Mouse (Mus musculus): ENCODE measurements around the gene Ifi27l2a. TPM values are rescaled to one million over a fixed set of nuclear protein-coding genes. Genes with fewer than 3 reads are reported as not detected.
"Not testable (repeated sequence)": the region's sequence is repeated elsewhere in the genome, so short reads cannot be mapped to it uniquely, and the experiment has no call there.

Ifi27l2a gene
- polyA plus RNA-seq, 1 experiment = 26.7 TPM

- no peaks in the 10 kb centered on the region for H3K36me3 ChIP-seq (replicated peaks; ENCODE audit: low read length)
- H3K27me3 ChIP-seq (replicated peaks) = peaks cover 21% of the 10 kb centered on the region
- no peaks in the 10 kb centered on the region; the same call in 1 of the 2 replicates for H3K4me1 ChIP-seq
- H3K4me3 ChIP-seq (replicated peaks) = no peak overlapping the region
- TF ChIP-seq GATA1 (IDR thresholded peaks at IDR 0.05; ENCODE audit: borderline replicate concordance, low read length) = no peak
- TF ChIP-seq FLI1 (IDR thresholded peaks at IDR 0.05; ENCODE audit: low read length) = no peak
- H3K9me3 ChIP-seq = no peaks in the 10 kb centered on the region
Measured at GRCm38 (mm10) chr12:103476779-103477389, 33.4 kb upstream of the Ifi27l2a start.

DNA sequence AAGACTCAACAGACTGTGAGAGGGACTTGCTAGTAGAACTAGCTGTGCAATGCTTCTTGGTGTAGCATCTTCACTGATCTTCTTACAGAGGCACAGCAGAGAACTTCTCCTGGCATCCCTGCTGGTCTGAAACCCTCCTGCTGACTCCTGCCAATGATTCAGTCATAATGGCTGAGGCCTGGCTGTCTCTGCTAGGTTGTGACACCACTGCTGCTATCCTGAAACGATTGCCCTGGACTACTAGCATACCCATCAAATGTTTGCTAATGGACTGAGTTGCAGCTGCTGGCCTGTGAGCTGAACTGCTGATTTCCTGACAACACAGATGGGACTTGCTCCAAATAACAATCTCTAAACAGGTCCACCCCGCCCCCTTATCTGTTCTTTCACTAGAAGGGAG, 31.0 kb upstream of the Ifi27l2a start:
- peaks cover 5% of the 10 kb centered on the region; the same call in 1 of the 2 replicates for H3K9me3 ChIP-seq
- TF ChIP-seq GATA1 (IDR thresholded peaks at IDR 0.05; ENCODE audit: borderline replicate concordance, low read length) (no peak), FLI1 (IDR thresholded peaks at IDR 0.05; ENCODE audit: low read length) (no peak)
- H3K4me3 ChIP-seq (replicated peaks) = no peak overlapping the region
- H3K27me3 ChIP-seq (replicated peaks) = peaks cover 13% of the 10 kb centered on the region
- H3K36me3 ChIP-seq (replicated peaks; ENCODE audit: low read length) = no peaks in the 10 kb centered on the region
- no peaks in the 10 kb centered on the region; the same call in 1 of the 2 replicates for H3K4me1 ChIP-seq

- H3K36me3 ChIP-seq (replicated peaks; ENCODE audit: low read length) = no peaks in the 10 kb centered on the region
- H3K9me3 ChIP-seq = no peaks in the 10 kb centered on the region
- peaks cover 6% of the 10 kb centered on the region for H3K27me3 ChIP-seq (replicated peaks)
- TF ChIP-seq GATA1 (IDR thresholded peaks at IDR 0.05; ENCODE audit: borderline replicate concordance, low read length) = no peak
- no peak for TF ChIP-seq FLI1 (IDR thresholded peaks at IDR 0.05; ENCODE audit: low read length)
- H3K4me1 ChIP-seq = no peaks in the 10 kb centered on the region
- H3K4me3 ChIP-seq (replicated peaks) = no peak within 1 kb of the TSS
Measured at GRCm38 (mm10) chr12:103457140-103457539, 13.7 kb upstream of the Ifi27l2a start, which contains the start of gene Ifi27l2b. Ifi27l2b (minus strand) TSS chr12:103457223.

- H3K4me3 ChIP-seq (replicated peaks); H3K9me3 ChIP-seq; H3K4me1 ChIP-seq; H3K36me3 ChIP-seq (replicated peaks; ENCODE audit: low read length); H3K27me3 ChIP-seq (replicated peaks): not testable (repeated sequence)
Measured at GRCm38 (mm10) chr12:103456727-103457126, 13.2 kb upstream of the Ifi27l2a start.

DNA sequence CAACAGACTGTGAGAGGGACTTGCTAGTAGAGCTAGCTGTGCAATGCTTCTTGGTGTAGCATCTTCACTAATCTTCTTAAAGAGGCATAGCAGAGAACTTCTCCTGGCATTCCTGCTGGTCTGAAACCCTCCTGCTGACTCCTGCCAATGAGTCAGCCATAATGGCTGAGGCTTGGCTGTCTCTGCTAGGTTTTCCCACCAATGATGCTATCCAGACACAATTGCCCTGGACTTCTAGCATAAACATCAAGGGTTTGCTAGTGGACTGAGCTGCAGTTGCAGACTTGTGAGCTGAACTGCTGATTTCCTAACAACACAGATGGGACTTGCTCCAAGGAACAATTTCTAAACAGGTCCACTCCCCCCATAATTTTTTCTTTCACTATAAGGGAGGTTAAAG, 9.9 kb upstream of the Ifi27l2a start:
- Histone ChIP-seq H3K4me1 (no peaks in the 10 kb centered on the region), H3K9me3 (no peaks in the 10 kb centered on the region), H3K36me3 (replicated peaks; ENCODE audit: low read length) (no peaks in the 10 kb centered on the region), H3K27me3 (replicated peaks) (peaks cover 23% of the 10 kb centered on the region), H3K4me3 (replicated peaks) (no peak overlapping the region)
- no peak for TF ChIP-seq GATA1 (IDR thresholded peaks at IDR 0.05; ENCODE audit: borderline replicate concordance, low read length)
- TF ChIP-seq FLI1 (IDR thresholded peaks at IDR 0.05; ENCODE audit: low read length) = no peak

DNA sequence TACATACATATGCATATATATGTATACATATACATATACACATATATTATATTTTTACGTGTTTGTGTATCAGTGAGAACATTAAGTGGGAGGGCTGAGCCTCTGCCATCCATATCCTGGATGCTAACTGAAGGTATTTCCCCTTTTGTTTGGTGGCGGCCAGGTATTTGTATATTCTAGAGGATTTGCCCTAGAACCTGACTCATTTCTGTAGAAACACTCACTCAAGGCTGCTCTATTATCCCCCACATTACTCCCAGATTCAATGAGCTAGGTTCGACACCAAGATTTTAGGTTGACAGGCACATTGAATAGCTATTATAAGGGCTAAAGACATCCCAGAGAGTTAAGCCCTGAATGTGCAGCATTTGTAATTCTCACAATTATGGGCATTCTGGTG, 1.6 kb upstream of the Ifi27l2a start:
- no peaks in the 10 kb centered on the region for H3K4me1 ChIP-seq
- TF ChIP-seq FLI1 (IDR thresholded peaks at IDR 0.05; ENCODE audit: low read length) (no peak), GATA1 (IDR thresholded peaks at IDR 0.05; ENCODE audit: borderline replicate concordance, low read length) (no peak)
- H3K27me3 ChIP-seq (replicated peaks) = peaks cover 31% of the 10 kb centered on the region
- H3K36me3 ChIP-seq (replicated peaks; ENCODE audit: low read length) = peaks cover 9% of the 10 kb centered on the region
- no peaks in the 10 kb centered on the region for H3K9me3 ChIP-seq
- H3K4me3 ChIP-seq (replicated peaks) = no peak overlapping the region

DNA sequence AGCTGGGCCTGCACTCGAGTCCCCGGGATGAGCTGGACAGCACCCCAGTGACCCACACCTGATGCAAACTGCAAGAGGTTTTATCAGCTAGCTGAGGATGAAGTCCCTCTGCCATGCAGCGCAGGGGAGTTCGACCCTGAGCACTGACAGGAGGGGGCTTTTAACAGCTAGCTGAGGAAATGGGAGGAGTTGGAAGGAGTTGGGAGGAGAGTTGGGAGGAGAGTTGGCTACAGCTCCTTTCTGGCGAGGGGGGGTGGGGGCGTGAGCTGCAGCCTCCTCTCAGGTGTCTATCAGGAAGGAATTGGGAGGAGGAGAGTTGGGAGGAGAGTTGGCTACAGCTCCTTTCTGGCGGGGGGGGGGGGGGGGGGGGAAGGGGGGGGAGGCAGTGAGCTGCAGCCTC, 781 bp upstream of the Ifi27l2a start:
- Histone ChIP-seq H3K36me3 (replicated peaks; ENCODE audit: low read length) (peaks cover 17% of the 10 kb centered on the region), H3K27me3 (replicated peaks) (peaks cover 29% of the 10 kb centered on the region)
- H3K4me1 ChIP-seq; H3K4me3 ChIP-seq (replicated peaks); H3K9me3 ChIP-seq: not testable (repeated sequence)

DNA sequence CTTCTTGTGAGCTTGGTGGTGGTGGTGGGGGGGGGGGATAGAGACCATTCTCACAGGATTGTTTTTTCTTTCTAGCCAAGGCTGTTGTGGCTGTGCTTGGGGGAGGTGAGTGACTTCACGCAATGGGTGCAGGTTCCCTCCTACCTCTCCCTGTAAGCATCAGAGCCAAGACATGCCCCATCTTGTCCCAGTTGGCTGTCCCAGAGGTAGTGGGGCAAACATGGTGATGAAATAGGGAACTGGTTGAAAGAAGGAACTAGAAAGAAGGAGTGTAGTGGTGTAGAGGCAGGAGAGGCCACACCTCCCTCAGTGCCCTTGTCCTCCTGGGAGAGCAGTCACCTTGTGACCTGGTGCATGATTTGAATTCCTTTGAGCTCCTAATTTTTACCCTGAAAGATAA, 5.9 kb downstream of the Ifi27l2a start:
- peaks cover 51% of the 10 kb centered on the region for H3K36me3 ChIP-seq (replicated peaks; ENCODE audit: low read length)

GRCm38 (mm10) chr12:103434861-103435260, 8.6 kb downstream of the Ifi27l2a start:
- H3K4me3 ChIP-seq (replicated peaks) = peak overlapping the region; percentile 80
- TF ChIP-seq GATA1 (IDR thresholded peaks at IDR 0.05; ENCODE audit: borderline replicate concordance, low read length) (no peak), FLI1 (IDR thresholded peaks at IDR 0.05; ENCODE audit: low read length) (no peak)
- H3K4me1 ChIP-seq = peaks cover 17% of the 10 kb centered on the region
- H3K36me3 ChIP-seq (replicated peaks; ENCODE audit: low read length) = peaks cover 40% of the 10 kb centered on the region
- H3K9me3 ChIP-seq = no peaks in the 10 kb centered on the region
- H3K27me3 ChIP-seq (replicated peaks) = peaks cover 6% of the 10 kb centered on the region

More for the DNA sequence above, 5.9 kb downstream of the Ifi27l2a start:
- peaks cover 14% of the 10 kb centered on the region for H3K4me1 ChIP-seq
- H3K4me3 ChIP-seq (replicated peaks) = no peak overlapping the region
- TF ChIP-seq FLI1 (IDR thresholded peaks at IDR 0.05; ENCODE audit: low read length) = no peak
- no peak for TF ChIP-seq GATA1 (IDR thresholded peaks at IDR 0.05; ENCODE audit: borderline replicate concordance, low read length)
- peaks cover 18% of the 10 kb centered on the region for H3K27me3 ChIP-seq (replicated peaks)
- no peaks in the 10 kb centered on the region for H3K9me3 ChIP-seq

GRCm38 (mm10) chr12:103433986-103434731, 9.3 kb downstream of the Ifi27l2a start, which contains the start of gene Ifi27:
Ifi27 (plus strand) TSS chr12:103434211.
- no peak for TF ChIP-seq FLI1 (IDR thresholded peaks at IDR 0.05; ENCODE audit: low read length)
- no peak for TF ChIP-seq GATA1 (IDR thresholded peaks at IDR 0.05; ENCODE audit: borderline replicate concordance, low read length)
- no peaks in the 10 kb centered on the region for H3K9me3 ChIP-seq
- peak within 1 kb of the TSS; percentile 80 for H3K4me3 ChIP-seq (replicated peaks)
- H3K27me3 ChIP-seq (replicated peaks) = peaks cover 6% of the 10 kb centered on the region
- H3K36me3 ChIP-seq (replicated peaks; ENCODE audit: low read length) = peaks cover 33% of the 10 kb centered on the region
- peaks cover 17% of the 10 kb centered on the region for H3K4me1 ChIP-seq

Data from megakaryocyte, embryonic 14.5 days (primary cell).